Mouse (Mus musculus): ENCODE data around the gene Hspb3. TPM values are rescaled to one million over a fixed set of nuclear protein-coding genes. Genes with fewer than 3 reads are reported as not detected.

The Hspb3 gene
- polyA plus RNA-seq, 1 experiment, result not detected

- WGBS, result 87% methylated on average over 7 of the region's 7 CpGs
- H3K4me1 ChIP-seq (ENCODE audit: control insufficient read depth, insufficient read depth, insufficient read length), result no peaks in the 10 kb centered on the region
- H3K27me3 ChIP-seq (ENCODE audit: control insufficient read depth, insufficient read depth, low read length), result peaks cover 1% of the 10 kb centered on the region; the same call in 1 of the 2 replicates
- no peak for TF ChIP-seq POLR2A (IDR thresholded peaks at IDR 0.05; ENCODE audit: low read depth, low read length)
- no peak for TF ChIP-seq CTCF (IDR thresholded peaks at IDR 0.05; ENCODE audit: extremely low read depth, insufficient read depth, insufficient read length, insufficient replicate concordance)
- DNase-seq (ENCODE audit: low read depth in 1 of 2, low spot score in 2 of 2), result no peak
- no peak overlapping the region for H3K4me3 ChIP-seq (ENCODE audit: extremely low read depth, insufficient read depth, insufficient read length)
- no peak overlapping the region for H3K27ac ChIP-seq (ENCODE audit: insufficient read depth, low read length)
- no peaks in the 10 kb centered on the region for H3K36me3 ChIP-seq (ENCODE audit: control insufficient read depth, insufficient read depth, low read length)
Observed at GRCm38 (mm10) chr13:113663883-113664282, 407 bp upstream of the Hspb3 start.

DNA sequence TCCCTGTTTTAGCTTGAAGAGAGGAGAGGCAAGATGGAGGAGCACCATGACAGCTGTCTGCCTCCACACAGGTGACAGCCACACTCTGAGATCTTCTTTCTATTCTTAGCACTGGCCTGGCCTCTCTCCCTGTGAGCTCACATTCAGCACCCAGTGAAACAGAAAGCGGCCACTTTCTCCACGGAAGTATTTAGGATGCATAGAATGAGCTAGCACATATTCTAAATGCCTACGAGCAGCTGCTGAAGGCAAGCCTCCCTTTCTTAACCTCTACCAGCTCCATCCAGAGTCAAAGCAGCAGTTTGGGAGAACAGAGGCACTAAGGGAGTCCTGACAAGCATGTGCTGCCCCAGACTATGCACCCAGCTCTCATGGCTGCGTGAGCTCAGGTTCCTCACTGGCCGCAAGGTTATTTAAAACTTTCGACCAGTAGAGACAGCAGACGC lies 1.6 kb downstream of the Hspb3 start:
- 58% methylated on average over 7 of the region's 7 CpGs for WGBS
- no peak for TF ChIP-seq POLR2A (IDR thresholded peaks at IDR 0.05; ENCODE audit: low read depth, low read length)
- no peak for TF ChIP-seq CTCF (IDR thresholded peaks at IDR 0.05; ENCODE audit: extremely low read depth, insufficient read depth, insufficient read length, insufficient replicate concordance)

GRCm38 (mm10) chr13:113660576-113661310 lies 2.7 kb downstream of the Hspb3 start:
- TF ChIP-seq POLR2A (IDR thresholded peaks at IDR 0.05; ENCODE audit: low read depth, low read length), result no peak
- TF ChIP-seq CTCF (IDR thresholded peaks at IDR 0.05; ENCODE audit: extremely low read depth, insufficient read depth, insufficient read length, insufficient replicate concordance), result no peak
- Histone ChIP-seq H3K27me3 (ENCODE audit: control insufficient read depth, insufficient read depth, low read length) (peaks cover 1% of the 10 kb centered on the region; the same call in 1 of the 2 replicates), H3K4me1 (ENCODE audit: control insufficient read depth, insufficient read depth, insufficient read length) (no peaks in the 10 kb centered on the region), H3K4me3 (ENCODE audit: extremely low read depth, insufficient read depth, insufficient read length) (no peak overlapping the region), H3K36me3 (ENCODE audit: control insufficient read depth, insufficient read depth, low read length) (no peaks in the 10 kb centered on the region), H3K27ac (ENCODE audit: insufficient read depth, low read length) (no peak overlapping the region)
- 89% methylated on average over 9 of the region's 9 CpGs for WGBS
- no peak for DNase-seq (ENCODE audit: low read depth in 1 of 2, low spot score in 2 of 2)

More for the DNA sequence above, 1.6 kb downstream of the Hspb3 start:
- DNase-seq (ENCODE audit: low read depth in 1 of 2, low spot score in 2 of 2), result no peak
- Histone ChIP-seq H3K4me1 (ENCODE audit: control insufficient read depth, insufficient read depth, insufficient read length) (no peaks in the 10 kb centered on the region), H3K27ac (ENCODE audit: insufficient read depth, low read length) (no peak overlapping the region), H3K4me3 (ENCODE audit: extremely low read depth, insufficient read depth, insufficient read length) (no peak overlapping the region), H3K36me3 (ENCODE audit: control insufficient read depth, insufficient read depth, low read length) (no peaks in the 10 kb centered on the region), H3K27me3 (ENCODE audit: control insufficient read depth, insufficient read depth, low read length) (peaks cover 1% of the 10 kb centered on the region; the same call in 1 of the 2 replicates)

GRCm38 (mm10) chr13:113657204-113657603 lies 6.3 kb downstream of the Hspb3 start:
- H3K4me3 ChIP-seq (ENCODE audit: extremely low read depth, insufficient read depth, insufficient read length), result no peak overlapping the region
- DNase-seq (ENCODE audit: low read depth in 1 of 2, low spot score in 2 of 2), result no peak
- no peaks in the 10 kb centered on the region for H3K4me1 ChIP-seq (ENCODE audit: control insufficient read depth, insufficient read depth, insufficient read length)
- no peak overlapping the region for H3K27ac ChIP-seq (ENCODE audit: insufficient read depth, low read length)
- 33% methylated on average over 7 of the region's 7 CpGs for WGBS
- H3K27me3 ChIP-seq (ENCODE audit: control insufficient read depth, insufficient read depth, low read length), result no peaks in the 10 kb centered on the region
- no peaks in the 10 kb centered on the region for H3K36me3 ChIP-seq (ENCODE audit: control insufficient read depth, insufficient read depth, low read length)
- no peak for TF ChIP-seq CTCF (IDR thresholded peaks at IDR 0.05; ENCODE audit: extremely low read depth, insufficient read depth, insufficient read length, insufficient replicate concordance)
- no peak for TF ChIP-seq POLR2A (IDR thresholded peaks at IDR 0.05; ENCODE audit: low read depth, low read length)

DNA sequence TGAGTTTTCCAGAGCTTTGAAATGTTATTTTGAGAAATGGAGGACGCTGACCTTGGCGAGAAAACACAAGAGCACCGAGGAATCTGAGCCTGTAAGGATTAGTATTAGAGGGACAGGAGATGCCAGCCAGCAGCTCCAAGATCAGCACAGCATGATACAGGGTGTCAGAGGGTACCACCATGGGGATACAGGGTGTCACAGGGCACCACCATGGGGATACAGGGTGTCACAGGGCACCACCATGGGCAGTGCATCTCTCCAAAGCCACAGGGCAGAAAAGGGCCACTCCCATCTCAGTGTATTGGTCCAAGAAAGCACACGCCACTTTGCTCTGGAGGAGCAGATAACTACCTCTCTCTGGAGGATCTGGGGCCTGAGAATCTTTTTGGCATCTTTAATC lies 6.8 kb downstream of the Hspb3 start:
- WGBS, result 91% methylated on average over 4 of the region's 4 CpGs
- H3K4me3 ChIP-seq (ENCODE audit: extremely low read depth, insufficient read depth, insufficient read length), result no peak overlapping the region
- TF ChIP-seq POLR2A (IDR thresholded peaks at IDR 0.05; ENCODE audit: low read depth, low read length), result no peak
- no peak for TF ChIP-seq CTCF (IDR thresholded peaks at IDR 0.05; ENCODE audit: extremely low read depth, insufficient read depth, insufficient read length, insufficient replicate concordance)
- no peak for DNase-seq (ENCODE audit: low read depth in 1 of 2, low spot score in 2 of 2)
- H3K4me1 ChIP-seq (ENCODE audit: control insufficient read depth, insufficient read depth, insufficient read length), result no peaks in the 10 kb centered on the region
- no peaks in the 10 kb centered on the region for H3K27me3 ChIP-seq (ENCODE audit: control insufficient read depth, insufficient read depth, low read length)
- no peaks in the 10 kb centered on the region for H3K36me3 ChIP-seq (ENCODE audit: control insufficient read depth, insufficient read depth, low read length)
- H3K27ac ChIP-seq (ENCODE audit: insufficient read depth, low read length), result no peak overlapping the region

GRCm38 (mm10) chr13:113655511-113655910 lies 8.0 kb downstream of the Hspb3 start:
- no peaks in the 10 kb centered on the region for H3K36me3 ChIP-seq (ENCODE audit: control insufficient read depth, insufficient read depth, low read length)
- no peak for DNase-seq (ENCODE audit: low read depth in 1 of 2, low spot score in 2 of 2)
- H3K27me3 ChIP-seq (ENCODE audit: control insufficient read depth, insufficient read depth, low read length), result no peaks in the 10 kb centered on the region
- no peak overlapping the region for H3K27ac ChIP-seq (ENCODE audit: insufficient read depth, low read length)
- H3K4me3 ChIP-seq (ENCODE audit: extremely low read depth, insufficient read depth, insufficient read length), result no peak overlapping the region
- TF ChIP-seq CTCF (IDR thresholded peaks at IDR 0.05; ENCODE audit: extremely low read depth, insufficient read depth, insufficient read length, insufficient replicate concordance), result no peak
- TF ChIP-seq POLR2A (IDR thresholded peaks at IDR 0.05; ENCODE audit: low read depth, low read length), result no peak
- 92% methylated on average over 4 of the region's 4 CpGs for WGBS
- no peaks in the 10 kb centered on the region for H3K4me1 ChIP-seq (ENCODE audit: control insufficient read depth, insufficient read depth, insufficient read length)

Data from spleen, adult 2 months (tissue).